Mouse (Mus musculus): ENCODE measurements around the gene Pip5k1c.

DNA sequence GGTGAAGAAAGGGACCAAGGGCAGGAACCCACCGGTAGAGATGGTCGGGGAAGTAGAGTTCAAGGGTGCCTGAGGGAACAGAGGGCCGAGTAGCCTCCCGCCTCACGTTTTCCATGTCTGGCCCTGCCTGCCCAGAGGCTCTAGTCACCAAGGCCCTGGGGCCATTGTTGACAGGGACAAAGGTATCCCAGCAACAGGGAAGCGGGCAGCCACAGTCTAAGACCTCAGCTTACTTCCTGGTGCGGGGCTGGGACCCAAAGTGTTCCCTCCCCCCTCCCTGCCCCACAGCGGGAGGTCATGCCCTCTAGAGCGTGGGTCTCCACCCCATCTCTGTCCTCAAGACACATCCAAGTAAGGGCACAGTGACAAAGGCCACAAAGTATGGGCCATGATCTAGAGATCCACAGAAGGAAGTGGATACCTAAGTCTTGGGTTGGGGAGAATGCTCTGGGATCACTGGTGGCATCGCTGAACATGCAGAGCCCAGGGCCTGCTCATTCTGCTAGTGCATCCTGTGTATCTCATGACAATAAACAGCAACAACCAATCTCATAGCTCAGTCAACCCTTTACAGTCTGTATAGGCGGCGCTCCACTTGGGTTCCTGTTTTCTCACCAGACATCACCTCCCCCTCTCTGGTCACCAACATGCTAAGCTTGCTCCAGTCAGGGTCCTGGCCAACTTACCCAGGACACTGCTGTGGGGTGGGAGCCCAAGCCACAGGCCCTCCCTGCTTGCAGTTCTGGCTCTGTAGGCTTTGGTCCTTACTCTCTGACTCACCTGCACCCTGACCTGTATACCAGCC lies 73.1 kb downstream of the Pip5k1c start, which contains the start of gene 4930404N11Rik:
- TF ChIP-seq GATA1 (IDR thresholded peaks at IDR 0.05; ENCODE audit: borderline replicate concordance, low read length) (no peak), FLI1 (IDR thresholded peaks at IDR 0.05; ENCODE audit: low read length) (no peak)

Measured in megakaryocyte, embryonic 14.5 days (primary cell).